Mouse (Mus musculus): ENCODE measurements around the gene Olfr1408. TPM values are rescaled to one million over a fixed set of nuclear protein-coding genes. Genes with fewer than 3 reads are reported as not detected.

Olfr1408 gene
- total RNA-seq (2012; rRNA removed) (not detected in 2 replicates), polyA plus RNA-seq (2012; ENCODE audit: insufficient read depth in 1 of 2, insufficient read length in 2 of 2, low read depth in 1 of 2, low replicate concordance in 2 of 2, missing spikeins in 1 of 2) (not detected)

DNA sequence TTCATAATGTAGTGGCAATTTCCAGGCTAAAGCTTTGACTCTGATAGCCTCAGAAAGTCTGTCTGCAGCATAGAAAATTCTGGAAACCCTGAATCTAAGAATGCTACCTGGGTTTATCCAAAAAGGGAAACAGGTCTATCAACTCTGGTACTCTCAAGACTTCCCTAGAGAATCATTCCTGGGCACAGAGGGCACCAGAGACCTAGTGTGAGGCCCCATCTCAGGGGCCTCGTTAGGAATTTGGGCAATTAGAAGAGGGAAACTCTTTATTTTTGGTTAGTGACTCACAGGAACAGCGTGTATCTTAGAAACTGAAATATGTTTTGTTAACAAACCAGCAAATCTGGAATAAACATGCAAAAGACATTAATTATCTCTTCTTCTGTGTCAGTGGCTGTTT, at the start of gene Olfr1408:
TSS of gene Olfr1408 (minus strand) at position 101 of the 400 bp plus-strand sequence.
- Histone ChIP-seq H3K36me3 (ENCODE audit: control insufficient read depth in 1 of 2, insufficient read depth in 2 of 2, low read length in 2 of 2) (no peaks in the 10 kb centered on the region), H3K79me2 (ENCODE audit: control insufficient read depth, insufficient read depth, low read length, poor library complexity) (no peaks in the 10 kb centered on the region), H3K4me1 (ENCODE audit: control insufficient read depth in 1 of 2, insufficient read depth in 2 of 2, low read length in 2 of 2) (no peaks in the 10 kb centered on the region), H3K9me3 (replicated peaks; ENCODE audit: insufficient read depth, low read length) (no peaks in the 10 kb centered on the region), H3K27me3 (ENCODE audit: control insufficient read depth in 1 of 2, insufficient read depth in 2 of 2, low read length in 2 of 2) (no peaks in the 10 kb centered on the region), H3K4me3 (ENCODE audit: control insufficient read depth in 1 of 2, insufficient read depth in 1 of 2, low read depth in 2 of 2, low read length in 2 of 2) (no peak within 1 kb of the TSS), H3K9ac (ENCODE audit: control insufficient read depth, low read depth, low read length, poor library complexity, severe bottlenecking) (no peak within 1 kb of the TSS), H3K27ac (ENCODE audit: control insufficient read depth, low read depth, low read length) (no peak within 1 kb of the TSS)
- TF ChIP-seq ZC3H11A (IDR thresholded peaks at IDR 0.05; ENCODE audit: low read depth, low read length) = no peak
- no peak for TF ChIP-seq E2F4 (IDR thresholded peaks at IDR 0.05; ENCODE audit: borderline replicate concordance, low read depth, low read length)
- TF ChIP-seq GATA1 (IDR thresholded peaks at IDR 0.05; ENCODE audit: low read depth, low read length) = no peak
- no peak for TF ChIP-seq ZNF384 (IDR thresholded peaks at IDR 0.05; ENCODE audit: low read depth, low read length)
- TF ChIP-seq ELF1 (IDR thresholded peaks at IDR 0.05; ENCODE audit: low read depth, low read length) = no peak
- no peak for TF ChIP-seq SIN3A (IDR thresholded peaks at IDR 0.05; ENCODE audit: low read length)
- no peak for TF ChIP-seq RAD21 (IDR thresholded peaks at IDR 0.05; ENCODE audit: low read depth, low read length)
- TF ChIP-seq MAZ (IDR thresholded peaks at IDR 0.05; ENCODE audit: low read depth, low read length) = no peak
- no peak for TF ChIP-seq MAFK (IDR thresholded peaks at IDR 0.05; ENCODE audit: borderline replicate concordance, low read depth, low read length)
- no peak for TF ChIP-seq USF1 (IDR thresholded peaks at IDR 0.05; ENCODE audit: low read depth, low read length)
- TF ChIP-seq JUND (IDR thresholded peaks at IDR 0.05; ENCODE audit: low read depth, low read length) = no peak
- TF ChIP-seq ZKSCAN1 (IDR thresholded peaks at IDR 0.05; ENCODE audit: low read depth, low read length) = no peak
- DNase-seq (ENCODE audit: low read depth, low spot score) = no peak

DNA sequence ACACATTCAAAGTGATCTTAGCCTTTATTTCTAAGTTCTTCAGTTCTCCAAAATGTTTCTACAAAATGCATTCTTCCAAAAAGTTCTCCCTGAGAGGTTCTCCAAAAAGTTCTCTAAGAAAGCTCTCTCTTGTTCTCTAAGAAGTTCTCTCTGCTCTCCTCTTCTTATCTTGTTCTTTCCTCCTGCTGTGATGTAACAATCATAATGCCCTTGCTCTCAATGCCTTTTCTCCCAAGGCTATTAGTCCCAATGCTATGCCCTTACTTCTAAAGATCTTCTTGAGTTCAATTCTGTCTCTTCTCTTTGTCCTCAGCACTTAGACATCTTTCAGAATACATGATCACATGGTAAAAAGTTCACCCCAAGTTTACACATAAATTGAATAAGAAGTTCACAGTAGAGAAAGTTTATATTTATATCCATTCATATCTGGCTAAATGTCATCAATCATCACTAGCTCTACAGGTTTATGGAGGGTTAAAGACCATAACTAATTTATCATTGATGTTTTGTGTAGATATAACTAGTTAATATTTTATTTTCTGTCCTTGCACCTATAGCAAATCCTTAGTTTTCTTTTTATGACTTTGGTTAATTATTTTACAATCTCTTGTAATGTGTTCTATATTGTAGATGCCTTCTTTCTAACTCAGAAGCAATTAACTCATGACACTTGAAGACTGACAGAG, 37.1 kb upstream of the Olfr1408 start:
- Histone ChIP-seq H3K27me3 (ENCODE audit: control insufficient read depth in 1 of 2, insufficient read depth in 2 of 2, low read length in 2 of 2) (no peaks in the 10 kb centered on the region), H3K36me3 (ENCODE audit: control insufficient read depth in 1 of 2, insufficient read depth in 2 of 2, low read length in 2 of 2) (no peaks in the 10 kb centered on the region), H3K4me1 (ENCODE audit: control insufficient read depth in 1 of 2, insufficient read depth in 2 of 2, low read length in 2 of 2) (no peaks in the 10 kb centered on the region), H3K9me3 (replicated peaks; ENCODE audit: insufficient read depth, low read length) (no peaks in the 10 kb centered on the region), H3K4me3 (ENCODE audit: control insufficient read depth in 1 of 2, insufficient read depth in 1 of 2, low read depth in 2 of 2, low read length in 2 of 2) (no peak overlapping the region), H3K79me2 (ENCODE audit: control insufficient read depth, insufficient read depth, low read length, poor library complexity) (no peaks in the 10 kb centered on the region), H3K27ac (ENCODE audit: control insufficient read depth, low read depth, low read length) (no peak overlapping the region), H3K9ac (ENCODE audit: control insufficient read depth, low read depth, low read length, poor library complexity, severe bottlenecking) (no peak overlapping the region)
- DNase-seq (ENCODE audit: low read depth, low spot score) = no peak
- TF ChIP-seq POLR2A (IDR thresholded peaks at IDR 0.05; ENCODE audit: control insufficient read depth in 1 of 2, insufficient read depth in 1 of 2, low read depth in 1 of 2, low read length in 2 of 2, poor library complexity in 1 of 2) (no peak), GATA1 (IDR thresholded peaks at IDR 0.05; ENCODE audit: low read depth, low read length) (no peak), ZNF384 (IDR thresholded peaks at IDR 0.05; ENCODE audit: low read depth, low read length) (no peak), NRF1 (IDR thresholded peaks at IDR 0.05; ENCODE audit: insufficient read depth, low read depth, low read length, poor library complexity, severe bottlenecking) (no peak), HCFC1 (IDR thresholded peaks at IDR 0.05; ENCODE audit: low read depth, low read length) (no peak), E2F4 (IDR thresholded peaks at IDR 0.05; ENCODE audit: borderline replicate concordance, low read depth, low read length) (no peak), JUND (IDR thresholded peaks at IDR 0.05; ENCODE audit: low read depth, low read length) (no peak), GABPA (IDR thresholded peaks at IDR 0.05; ENCODE audit: low read depth, low read length) (no peak), TAL1 (IDR thresholded peaks at IDR 0.05; ENCODE audit: low read length) (no peak), TBP (IDR thresholded peaks at IDR 0.05; ENCODE audit: low read depth, low read length) (no peak), POLR2AphosphoS2 (IDR thresholded peaks at IDR 0.05; ENCODE audit: low read length) (no peak), MYB (IDR thresholded peaks at IDR 0.05; ENCODE audit: low read depth, low read length) (no peak), MYC (IDR thresholded peaks at IDR 0.05; ENCODE audit: low read depth, low read length) (no peak), USF1 (IDR thresholded peaks at IDR 0.05; ENCODE audit: low read depth, low read length) (no peak), MAX (IDR thresholded peaks at IDR 0.05; ENCODE audit: low read length) (no peak), ZKSCAN1 (IDR thresholded peaks at IDR 0.05; ENCODE audit: low read depth, low read length) (no peak), POLR2AphosphoS5 (IDR thresholded peaks at IDR 0.05; ENCODE audit: borderline replicate concordance, low read depth, low read length) (no peak), ZC3H11A (IDR thresholded peaks at IDR 0.05; ENCODE audit: low read depth, low read length) (no peak), KAT2A (conservative IDR thresholded peaks at IDR 0.05; ENCODE audit: low read depth, low read length) (no peak), USF2 (IDR thresholded peaks at IDR 0.05; ENCODE audit: borderline replicate concordance in 1 of 2, insufficient read depth in 1 of 2, low read depth in 1 of 2, low read length in 2 of 2) (no peak)
